Mouse (Mus musculus): ENCODE results near the gene Mrps5. TPM values are rescaled to one million over a fixed set of nuclear protein-coding genes. Genes with fewer than 3 reads are reported as not detected.
A peak's percentile ranks its signal among the peaks of the same experiment; 100 is the strongest.

Gene Mrps5
- total RNA-seq (2018; cell fraction: chromatin; rRNA removed): 100 to 1,000 TPM in 1 of 26 experiments, 10 to 100 TPM in 25; 33.1 to 100 (median 57.5) TPM
- 10 to 100 TPM; 11.1 to 35.6 (median 22.8) TPM for total RNA-seq (2018; cell fraction: cytosol; rRNA removed)
- 10 to 100 TPM in 25 of 26 experiments, 1 to 10 TPM in 1; 8.2 to 51.2 (median 25.7) TPM for total RNA-seq (2018; cell fraction: nucleus; rRNA removed)
- 23.5 to 46.2 TPM (median 34.0 TPM) in 3 replicates for polyA plus RNA-seq (2018)

DNA sequence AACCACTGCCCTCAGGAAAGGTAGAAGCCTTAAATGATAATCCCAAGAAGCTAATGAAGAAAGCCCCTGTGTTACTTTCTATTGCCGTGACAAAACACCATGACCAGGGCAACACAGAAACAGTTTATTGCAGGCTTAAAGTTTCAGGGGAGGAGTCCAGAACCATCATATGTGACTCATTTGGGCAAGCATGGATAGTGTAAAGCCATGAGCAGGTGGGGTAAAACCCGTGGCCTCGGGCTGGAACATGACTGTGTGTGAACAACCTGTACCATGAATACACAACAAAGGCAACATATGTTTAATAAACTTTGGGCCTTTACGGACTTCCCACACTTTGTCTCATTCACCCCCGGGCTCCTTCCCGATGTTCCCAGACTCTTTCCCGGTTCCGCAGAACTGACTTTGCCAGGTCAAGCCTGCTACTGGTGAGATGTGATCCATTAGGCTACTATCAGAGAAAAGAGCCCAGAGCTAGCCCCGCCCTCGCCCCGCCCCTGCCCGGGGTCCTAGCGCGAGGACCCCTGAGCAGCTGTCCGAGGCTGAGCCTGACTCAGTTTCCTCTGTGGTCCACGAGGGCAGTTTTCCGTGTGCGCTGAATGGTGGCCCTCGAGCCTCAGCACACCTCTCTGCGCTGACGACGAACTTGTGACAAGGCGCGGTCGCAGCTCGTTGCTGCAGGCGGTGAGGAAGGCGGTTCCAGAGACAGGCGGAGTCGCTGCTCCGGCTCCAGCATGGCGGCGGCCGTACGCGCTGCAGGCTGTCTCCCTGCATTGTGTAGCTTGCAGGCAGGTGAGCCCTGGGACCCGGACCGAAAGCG, at the start of gene Mrps5, which contains the start of gene Zfp661:
TSS of gene Mrps5 (plus strand) at position 529 of the 820 bp plus-strand sequence.
TSS of gene Zfp661 (minus strand) at position 401 of the 820 bp plus-strand sequence.
- H3K79me2 ChIP-seq (ENCODE audit: inconsistent target): peaks cover 30% of the 10 kb centered on the region
- peak within 1 kb of the TSS; percentile 96 for H3K4me3 ChIP-seq (ENCODE audit: inconsistent target)
- WGBS (ENCODE audit: missing documents): 5% methylated on average over 37 of the region's 39 CpGs
- H3K27ac ChIP-seq: peak within 1 kb of the TSS; percentile 89
- peaks cover 2% of the 10 kb centered on the region; the same call in 1 of the 2 replicates for H3K36me3 ChIP-seq (ENCODE audit: inconsistent target)

DNA sequence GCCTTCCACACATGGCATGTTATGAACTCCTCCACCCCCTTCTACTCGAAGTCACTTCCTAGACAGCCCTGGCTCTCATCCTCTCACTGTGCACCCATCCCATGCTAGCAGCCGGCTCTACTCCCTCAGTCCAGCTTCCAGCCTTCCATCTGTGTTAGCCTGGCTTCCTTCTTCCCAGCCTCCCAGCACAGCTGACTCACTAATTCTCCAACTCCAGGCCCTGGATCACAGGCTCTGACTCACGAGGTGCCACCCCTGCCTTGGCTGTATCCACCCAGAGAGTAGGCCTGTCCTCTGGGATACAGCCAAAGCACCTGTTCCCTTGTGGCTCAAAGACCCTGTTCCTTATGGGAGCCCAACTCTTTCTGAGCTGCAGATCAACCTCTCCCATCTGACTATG, 49.5 kb upstream of the Mrps5 start:
- WGBS (ENCODE audit: missing documents): 87% methylated on average over 3 of the region's 3 CpGs
- Histone ChIP-seq H3K27ac (no peak overlapping the region), H3K79me2 (ENCODE audit: inconsistent target) (no peaks in the 10 kb centered on the region)

DNA sequence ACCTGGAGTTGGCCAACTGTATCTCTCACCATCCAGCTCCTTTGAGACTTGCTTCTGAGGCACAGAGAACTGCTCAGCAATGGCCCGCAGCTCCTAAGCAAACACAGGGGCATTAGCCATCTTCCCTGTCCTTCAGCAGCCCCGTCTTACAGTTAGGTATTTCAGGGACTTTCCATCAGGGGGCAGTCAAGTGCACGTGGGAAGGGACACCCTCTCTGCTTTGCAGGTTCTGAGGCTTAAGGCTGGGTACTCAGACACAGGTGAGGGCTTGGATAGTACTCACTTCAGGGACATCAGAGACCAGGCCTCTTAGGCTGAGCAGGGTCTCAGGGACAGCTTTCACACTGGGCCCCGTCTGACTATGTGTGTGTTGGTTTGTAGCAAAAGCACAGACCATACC, 47.5 kb upstream of the Mrps5 start:
- Histone ChIP-seq H3K4me3 (ENCODE audit: inconsistent target) (no peak overlapping the region), H3K36me3 (ENCODE audit: inconsistent target) (no peaks in the 10 kb centered on the region), H3K79me2 (ENCODE audit: inconsistent target) (no peaks in the 10 kb centered on the region), H3K27ac (no peak overlapping the region)
- 62% methylated on average over 4 of the region's 4 CpGs for WGBS (ENCODE audit: missing documents)

More for the DNA sequence above, 49.5 kb upstream of the Mrps5 start:
- Histone ChIP-seq H3K4me3 (ENCODE audit: inconsistent target) (no peak overlapping the region), H3K36me3 (ENCODE audit: inconsistent target) (no peaks in the 10 kb centered on the region)

DNA sequence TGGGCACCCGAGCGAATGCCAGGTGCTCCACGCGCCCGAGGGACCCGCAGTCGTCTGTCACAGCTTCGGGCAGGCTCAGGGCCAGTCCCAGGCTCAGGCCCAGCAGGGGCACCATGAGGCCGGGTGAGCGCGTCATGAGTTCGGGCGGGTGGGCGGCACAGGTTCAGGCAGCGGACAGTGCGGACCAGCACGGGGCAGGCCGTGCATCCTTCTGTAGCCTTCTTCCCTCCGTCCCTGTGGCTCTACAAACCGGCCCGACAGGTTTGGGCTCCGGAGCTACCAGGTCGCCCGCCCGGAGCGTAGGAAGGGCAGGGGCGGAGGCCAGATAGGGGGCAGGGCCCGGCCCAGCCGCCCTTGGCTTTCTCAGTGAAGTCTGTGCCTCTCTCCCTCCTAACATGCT, 45.8 kb upstream of the Mrps5 start, which contains the start of gene Prom2:
TSS of gene Prom2 (minus strand) at position 283 of the 400 bp plus-strand sequence.
- no peak within 1 kb of the TSS for H3K4me3 ChIP-seq (ENCODE audit: inconsistent target)
- H3K79me2 ChIP-seq (ENCODE audit: inconsistent target): no peaks in the 10 kb centered on the region
- H3K27ac ChIP-seq: no peak within 1 kb of the TSS
- H3K36me3 ChIP-seq (ENCODE audit: inconsistent target): no peaks in the 10 kb centered on the region
- WGBS (ENCODE audit: missing documents): 39% methylated on average over 26 of the region's 29 CpGs

DNA sequence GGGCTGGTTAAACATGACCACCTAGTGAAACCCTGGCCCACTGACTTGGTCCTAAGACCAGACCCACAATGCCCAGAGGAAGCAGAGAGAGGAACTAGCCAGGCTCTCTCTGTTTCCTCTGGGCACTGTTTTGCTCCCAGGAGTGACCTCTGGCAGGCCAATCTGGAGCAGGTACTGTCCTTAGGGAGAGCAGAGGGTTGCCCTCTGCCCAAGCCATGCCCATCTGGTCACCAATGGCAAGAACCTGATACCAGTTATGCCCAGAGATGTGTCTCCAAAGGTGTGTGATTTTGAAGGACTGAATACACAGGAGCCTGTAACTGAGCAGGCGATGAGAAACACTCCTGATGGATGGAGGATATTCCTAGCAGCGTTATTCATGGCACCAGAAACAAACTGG, 45.3 kb upstream of the Mrps5 start:
- Histone ChIP-seq H3K4me3 (ENCODE audit: inconsistent target) (no peak overlapping the region), H3K27ac (no peak overlapping the region), H3K79me2 (ENCODE audit: inconsistent target) (no peaks in the 10 kb centered on the region), H3K36me3 (ENCODE audit: inconsistent target) (no peaks in the 10 kb centered on the region)
- WGBS (ENCODE audit: missing documents): 100% methylated on average over 2 of the region's 2 CpGs

DNA sequence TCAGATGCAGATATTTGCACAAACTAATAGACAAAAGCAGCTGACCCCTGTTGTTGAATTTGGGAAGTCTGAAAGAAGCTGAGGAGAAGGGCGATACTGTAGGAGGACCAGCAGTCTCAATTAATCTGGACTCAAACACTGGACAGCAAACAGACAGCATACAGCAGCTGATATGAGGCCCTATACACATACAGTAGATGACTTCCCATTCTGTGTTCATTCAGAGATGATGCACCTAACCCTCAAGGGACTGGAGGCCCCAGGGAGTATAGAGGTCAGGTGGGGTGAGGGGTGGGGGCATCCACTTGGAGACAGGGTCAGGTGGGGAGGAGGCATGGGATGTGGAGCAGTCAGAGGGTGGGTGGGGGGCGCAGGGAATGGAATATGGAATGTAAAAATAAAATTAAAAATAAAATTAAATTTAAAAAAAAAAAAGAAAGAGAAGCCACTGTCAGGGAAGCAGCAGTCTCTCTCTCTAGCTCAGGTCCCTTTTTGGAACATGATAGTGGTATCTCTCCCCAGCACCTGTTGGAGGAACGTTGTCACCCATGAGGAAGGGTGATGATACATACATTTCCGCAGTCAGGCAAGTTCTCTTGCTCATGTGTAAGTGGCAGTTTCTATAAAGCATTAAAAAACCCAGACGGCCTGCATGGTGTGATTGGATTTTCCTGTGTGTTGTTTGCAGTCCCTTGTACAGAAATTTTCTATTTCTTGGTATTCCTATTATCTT, 38.5 kb upstream of the Mrps5 start:
- Histone ChIP-seq H3K27ac (no peak overlapping the region), H3K4me3 (ENCODE audit: inconsistent target) (no peak overlapping the region), H3K79me2 (ENCODE audit: inconsistent target) (no peaks in the 10 kb centered on the region), H3K36me3 (ENCODE audit: inconsistent target) (no peaks in the 10 kb centered on the region)
- WGBS (ENCODE audit: missing documents): 82% methylated on average over 4 of the region's 5 CpGs

DNA sequence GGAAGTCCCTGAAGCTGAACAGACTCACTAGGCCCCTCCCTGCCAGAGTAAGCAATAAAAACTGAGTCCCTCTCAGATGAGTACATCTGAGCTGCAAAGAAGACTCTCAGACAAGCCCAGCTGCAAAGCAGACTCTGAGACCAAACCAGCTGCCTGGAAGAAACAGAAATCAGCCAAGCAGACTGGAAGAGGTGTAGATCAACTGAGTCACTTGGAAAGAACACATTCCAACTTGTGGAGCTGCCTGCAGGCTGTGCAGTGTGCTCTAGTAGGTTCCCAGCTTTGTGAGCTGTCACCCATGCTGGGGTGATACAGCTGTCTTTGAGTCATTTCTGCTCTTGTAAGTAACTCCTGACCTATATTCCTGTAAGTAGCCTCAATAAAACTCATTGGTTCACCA, 37.3 kb upstream of the Mrps5 start:
- Histone ChIP-seq H3K27ac (no peak overlapping the region), H3K79me2 (ENCODE audit: inconsistent target) (no peaks in the 10 kb centered on the region), H3K36me3 (ENCODE audit: inconsistent target) (no peaks in the 10 kb centered on the region), H3K4me3 (ENCODE audit: inconsistent target) (no peak overlapping the region)

DNA sequence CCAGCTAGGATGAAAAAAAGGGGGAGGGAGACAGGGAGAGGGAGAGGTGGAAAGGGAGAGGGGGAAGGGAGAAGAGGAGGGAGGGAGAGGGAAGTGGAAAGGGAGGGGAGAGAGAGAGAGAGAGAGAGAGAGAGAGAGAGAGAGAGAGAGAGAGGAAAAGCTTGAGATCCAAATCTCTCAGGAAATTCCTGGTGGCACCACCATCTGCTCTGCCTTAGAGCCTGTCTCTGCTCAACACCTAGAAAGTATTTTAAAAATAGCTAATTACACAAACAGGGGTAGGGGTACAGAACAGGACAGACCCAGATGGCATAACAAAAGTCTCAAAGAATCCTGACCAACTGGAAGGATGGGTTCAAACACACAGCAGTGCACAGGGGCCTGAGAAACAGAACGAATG, 36.6 kb upstream of the Mrps5 start:
- WGBS (ENCODE audit: missing documents): 83% methylated on average over 1 of the region's 1 CpGs
- Histone ChIP-seq H3K4me3 (ENCODE audit: inconsistent target) (no peak overlapping the region), H3K79me2 (ENCODE audit: inconsistent target) (no peaks in the 10 kb centered on the region), H3K27ac (no peak overlapping the region), H3K36me3 (ENCODE audit: inconsistent target) (no peaks in the 10 kb centered on the region)

DNA sequence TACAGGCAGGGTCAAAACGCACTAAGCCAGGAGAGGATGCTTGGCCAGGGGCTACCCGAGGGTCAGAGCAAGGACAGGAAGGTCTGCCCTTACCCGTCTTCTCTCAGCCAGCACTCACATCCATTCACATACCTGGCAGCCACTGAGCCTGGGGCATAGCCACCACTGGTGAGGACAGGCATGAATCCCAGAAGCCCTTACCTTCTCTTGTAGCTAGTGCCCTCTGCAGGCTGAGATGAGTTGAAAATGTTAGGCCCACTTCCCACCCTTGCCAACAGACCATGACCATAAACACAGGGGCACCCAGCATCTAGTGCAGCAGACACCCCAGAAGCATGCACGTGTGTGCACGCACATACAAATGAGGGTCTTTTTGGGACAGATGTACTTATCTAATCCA, 35.9 kb upstream of the Mrps5 start:
- Histone ChIP-seq H3K4me3 (ENCODE audit: inconsistent target) (no peak overlapping the region), H3K79me2 (ENCODE audit: inconsistent target) (no peaks in the 10 kb centered on the region), H3K27ac (no peak overlapping the region), H3K36me3 (ENCODE audit: inconsistent target) (no peaks in the 10 kb centered on the region)
- 76% methylated on average over 5 of the region's 5 CpGs for WGBS (ENCODE audit: missing documents)

DNA sequence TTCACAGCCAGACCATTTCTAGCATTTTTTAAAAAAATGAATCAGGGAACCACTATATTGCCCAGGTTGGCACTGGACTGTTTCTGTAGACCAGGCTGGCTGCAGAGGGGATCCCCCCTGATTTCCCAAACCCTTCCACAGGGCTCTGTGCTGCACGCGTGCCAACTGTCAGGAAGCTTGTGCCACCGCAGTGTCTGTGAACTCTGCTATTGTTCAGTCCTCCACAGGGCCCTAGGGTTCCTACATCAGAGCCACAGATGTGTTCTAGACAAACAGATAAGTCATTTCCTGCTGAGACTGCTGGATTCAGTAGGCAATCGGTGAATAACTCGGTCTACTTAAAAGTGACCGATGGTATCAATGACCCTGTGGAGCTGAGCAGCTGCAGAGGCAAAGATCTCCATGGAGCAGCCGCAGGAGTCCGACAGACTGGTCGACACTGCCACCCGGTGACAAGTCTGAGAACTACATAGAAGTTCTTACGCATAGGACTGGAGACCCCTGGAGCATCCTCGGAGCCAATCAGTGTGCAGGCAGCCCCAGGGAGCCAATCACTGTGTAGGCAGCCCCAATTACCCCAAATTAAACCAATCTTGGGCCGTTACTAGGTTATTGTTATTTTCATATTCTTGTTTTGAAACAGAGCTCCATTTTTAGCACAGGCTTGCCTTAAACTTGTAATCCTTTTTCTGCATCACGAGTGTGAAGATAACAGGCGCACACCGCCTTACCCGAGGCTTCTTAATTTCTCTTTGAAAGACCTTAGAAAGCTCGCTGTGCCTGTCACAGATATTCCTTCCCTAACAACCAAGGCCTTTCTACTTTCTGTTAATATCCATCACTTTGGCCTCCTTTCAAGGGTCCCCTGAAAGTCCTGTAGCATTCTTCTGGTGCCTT, 27.7 kb upstream of the Mrps5 start:
- 20% methylated on average over 18 of the region's 18 CpGs for WGBS (ENCODE audit: missing documents)
- H3K36me3 ChIP-seq (ENCODE audit: inconsistent target): no peaks in the 10 kb centered on the region
- H3K4me3 ChIP-seq (ENCODE audit: inconsistent target): no peak overlapping the region
- H3K27ac ChIP-seq: no peak overlapping the region
- H3K79me2 ChIP-seq (ENCODE audit: inconsistent target): no peaks in the 10 kb centered on the region

DNA sequence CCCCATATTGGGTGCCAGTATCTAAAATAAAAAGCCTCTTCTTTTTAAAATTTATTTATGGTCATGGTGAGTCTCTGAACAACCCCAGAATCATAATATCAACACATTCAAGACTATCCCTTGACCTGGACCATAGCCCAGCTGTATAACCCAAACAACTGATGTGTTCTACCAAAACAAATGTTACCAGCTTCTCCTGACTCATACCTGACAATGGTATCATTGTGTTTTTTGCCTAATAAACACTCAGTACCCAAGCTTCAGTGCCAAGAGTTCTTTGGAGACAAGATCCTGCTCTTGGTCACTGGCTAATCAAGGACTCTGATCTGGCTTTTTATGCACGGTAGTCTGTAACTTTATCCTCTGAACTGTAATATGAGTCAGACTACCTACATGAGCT, 13.7 kb upstream of the Mrps5 start:
- WGBS (ENCODE audit: missing documents): 79% methylated on average over 1 of the region's 1 CpGs
- Histone ChIP-seq H3K36me3 (ENCODE audit: inconsistent target) (peaks cover 12% of the 10 kb centered on the region; the same call in 1 of the 2 replicates), H3K79me2 (ENCODE audit: inconsistent target) (no peaks in the 10 kb centered on the region), H3K27ac (no peak overlapping the region), H3K4me3 (ENCODE audit: inconsistent target) (no peak overlapping the region)

DNA sequence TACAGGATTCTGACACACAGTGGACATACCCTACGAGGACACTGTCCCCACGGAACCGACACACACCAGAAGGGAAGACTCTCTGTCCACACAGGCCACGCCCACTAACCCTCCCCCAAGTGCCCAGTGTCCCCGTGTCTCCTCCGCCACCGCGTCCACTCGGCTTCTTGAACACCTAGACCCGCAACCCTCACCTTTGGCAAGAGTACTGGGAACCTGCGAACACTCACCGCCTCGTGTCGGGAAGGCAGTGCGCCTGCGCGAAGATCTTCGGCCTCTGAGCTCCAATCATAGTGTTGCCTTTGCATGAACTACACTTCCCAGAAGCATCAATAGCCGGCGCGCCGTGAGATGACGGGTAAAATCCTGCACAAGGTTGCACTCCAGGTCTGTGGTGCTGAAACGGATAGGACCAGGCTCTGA, 2.6 kb upstream of the Mrps5 start:
- WGBS (ENCODE audit: missing documents): under 1% methylated on average over 24 of the region's 24 CpGs
- Histone ChIP-seq H3K79me2 (ENCODE audit: inconsistent target) (peaks cover 21% of the 10 kb centered on the region), H3K27ac (no peak overlapping the region), H3K36me3 (ENCODE audit: inconsistent target) (no peaks in the 10 kb centered on the region), H3K4me3 (ENCODE audit: inconsistent target) (peak overlapping the region; percentile 73)

DNA sequence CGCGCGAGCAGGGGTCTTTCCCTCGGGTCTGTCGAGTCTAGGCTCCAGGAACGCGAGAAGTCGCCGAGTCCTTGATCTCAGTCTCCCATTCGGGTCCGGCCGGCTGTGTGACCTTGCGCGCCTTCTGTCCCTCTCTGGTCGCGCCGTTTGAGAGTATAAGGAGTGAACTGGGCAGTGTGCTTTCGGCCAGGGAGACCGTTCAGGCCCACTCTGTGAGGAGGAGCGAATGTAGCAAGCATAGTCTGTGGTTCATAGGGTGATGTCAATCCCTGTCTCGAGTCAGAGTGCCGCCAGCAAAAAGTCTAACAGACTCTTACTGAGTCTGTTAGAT, 457 bp downstream of the Mrps5 start:
- Histone ChIP-seq H3K36me3 (ENCODE audit: inconsistent target) (peaks cover 8% of the 10 kb centered on the region; the same call in 1 of the 2 replicates), H3K4me3 (ENCODE audit: inconsistent target) (peak overlapping the region; percentile 96), H3K27ac (peak overlapping the region; percentile 89), H3K79me2 (ENCODE audit: inconsistent target) (peaks cover 30% of the 10 kb centered on the region)
- under 1% methylated on average over 17 of the region's 22 CpGs for WGBS (ENCODE audit: missing documents)

DNA sequence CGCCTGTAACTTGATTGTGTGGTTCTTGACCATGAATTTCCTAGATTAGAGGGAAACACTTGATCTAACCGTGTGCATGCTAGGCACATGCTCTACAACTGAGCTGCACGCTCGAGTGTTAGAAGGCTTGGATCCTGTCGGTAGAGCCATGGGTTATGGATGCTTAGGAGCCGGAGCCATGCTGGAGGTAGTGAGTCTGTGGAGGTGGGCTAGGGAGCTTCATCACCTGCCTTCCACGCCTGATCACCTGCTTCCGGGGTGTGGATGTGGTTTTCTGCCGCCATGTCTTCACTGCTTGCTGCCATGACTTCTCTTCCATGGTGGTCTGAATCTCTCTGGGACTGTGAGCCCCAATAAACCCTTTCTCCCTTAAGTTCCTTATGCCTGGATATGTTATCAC, 1.9 kb downstream of the Mrps5 start:
- WGBS (ENCODE audit: missing documents): 89% methylated on average over 9 of the region's 9 CpGs
- no peak overlapping the region for H3K4me3 ChIP-seq (ENCODE audit: inconsistent target)
- no peak overlapping the region for H3K27ac ChIP-seq

More for the DNA sequence above, 1.9 kb downstream of the Mrps5 start:
- peaks cover 30% of the 10 kb centered on the region for H3K79me2 ChIP-seq (ENCODE audit: inconsistent target)
- H3K36me3 ChIP-seq (ENCODE audit: inconsistent target): peaks cover 14% of the 10 kb centered on the region; the same call in 1 of the 2 replicates

All from macrophage (primary cell).